Mouse (Mus musculus): ENCODE measurements around the gene Sf3a3.
A peak's percentile ranks its signal among the peaks of the same experiment; 100 is the strongest.

Gene Sf3a3

DNA sequence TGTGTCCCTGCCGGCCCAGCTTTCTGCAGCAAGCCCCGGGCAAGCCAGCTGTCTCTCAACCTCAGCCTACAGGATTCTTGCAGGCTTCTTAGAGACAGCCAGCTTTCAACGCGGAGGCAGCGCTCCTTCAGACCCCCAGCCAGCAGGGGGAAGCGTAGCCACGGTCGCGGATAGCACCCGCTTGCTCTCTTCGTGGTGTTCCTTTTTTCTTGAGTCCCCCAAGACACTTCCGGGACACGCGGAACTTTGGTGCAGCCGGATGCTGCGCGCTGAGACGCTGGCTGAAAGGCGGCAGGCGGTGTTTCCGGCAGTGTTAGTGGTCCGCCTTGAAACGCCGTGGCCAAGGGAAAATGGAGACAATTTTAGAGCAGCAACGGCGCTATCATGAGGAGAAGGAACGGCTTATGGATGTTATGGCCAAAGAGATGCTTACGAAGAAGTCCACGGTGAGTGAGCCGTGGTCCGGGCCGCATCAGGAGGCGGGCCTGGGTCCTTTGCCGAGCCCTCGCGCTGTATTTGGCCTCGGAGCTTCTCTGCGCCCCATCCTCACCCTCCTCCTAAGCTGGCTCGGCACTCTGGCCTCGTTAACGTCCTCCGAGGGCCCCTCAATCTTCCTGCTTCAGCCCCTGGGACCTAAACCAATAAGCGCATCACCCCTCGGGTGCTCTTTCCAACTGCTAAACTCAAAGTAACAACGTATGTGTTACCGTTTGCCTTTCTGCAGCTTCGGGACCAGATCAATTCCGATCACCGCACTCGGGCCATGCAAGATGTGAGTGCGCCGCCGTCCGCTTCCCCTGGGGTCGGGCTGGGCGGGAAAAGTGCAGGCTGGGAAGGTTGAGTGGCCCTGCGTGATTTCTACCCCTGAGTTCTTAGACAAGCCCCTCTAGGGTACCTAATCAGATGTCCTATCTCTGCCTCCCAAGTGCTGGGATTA, at the start of gene Sf3a3:
Gene Sf3a3, plus strand, starts transcription at position 232 of the 937 bp plus-strand sequence.
- DNase-seq (ENCODE audit: low read depth, low spot score), result peak; percentile 97

DNA sequence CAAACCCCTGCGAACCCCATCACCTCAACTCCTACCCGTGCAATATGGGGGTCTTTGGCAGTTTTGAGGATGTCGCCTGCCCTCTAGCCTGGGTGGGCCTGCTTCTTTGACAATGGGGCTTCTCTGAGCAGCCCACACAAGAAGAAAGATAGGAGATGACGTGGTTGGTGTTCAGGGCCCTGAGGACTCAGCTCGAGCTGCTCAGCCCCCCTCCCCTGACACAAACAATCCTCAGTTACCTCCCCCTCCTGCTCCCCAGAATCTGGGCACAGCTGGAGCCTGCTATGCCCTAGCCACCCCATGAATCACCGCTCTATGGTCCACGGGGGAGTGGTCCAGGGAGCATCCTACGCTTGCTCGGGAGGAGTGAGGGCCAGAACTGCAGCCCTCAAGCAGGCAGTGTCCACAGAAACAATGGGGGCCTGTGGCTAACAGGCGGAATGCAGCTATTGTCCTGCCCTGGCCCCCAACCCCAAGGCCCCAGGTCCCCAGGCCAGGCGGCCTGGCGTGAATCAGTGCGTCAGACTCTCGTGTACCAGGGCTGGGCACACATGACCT, 47.0 kb upstream of the Sf3a3 start:
- peak; percentile 40 for DNase-seq (ENCODE audit: low read depth, low spot score)

DNA sequence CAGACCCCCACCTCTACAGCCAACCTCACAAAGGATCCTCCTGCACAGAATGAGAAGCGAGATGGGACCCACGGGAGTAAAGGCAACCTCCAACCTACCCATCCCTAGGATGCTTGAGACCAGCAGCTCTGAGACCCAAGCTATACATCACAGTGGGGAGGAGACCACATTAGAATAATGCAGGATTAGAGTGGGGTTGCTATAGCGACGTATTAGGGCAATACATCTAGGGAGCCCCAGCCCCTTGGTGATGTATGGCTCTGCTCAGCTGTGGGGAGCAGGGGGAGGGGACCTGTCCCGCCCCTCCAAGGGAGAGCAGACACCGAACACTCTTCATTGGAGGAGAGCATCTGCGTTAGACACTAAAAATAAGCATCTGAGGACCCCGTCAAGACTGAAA, 46.5 kb upstream of the Sf3a3 start:
- DNase-seq (ENCODE audit: low read depth, low spot score), result no peak

DNA sequence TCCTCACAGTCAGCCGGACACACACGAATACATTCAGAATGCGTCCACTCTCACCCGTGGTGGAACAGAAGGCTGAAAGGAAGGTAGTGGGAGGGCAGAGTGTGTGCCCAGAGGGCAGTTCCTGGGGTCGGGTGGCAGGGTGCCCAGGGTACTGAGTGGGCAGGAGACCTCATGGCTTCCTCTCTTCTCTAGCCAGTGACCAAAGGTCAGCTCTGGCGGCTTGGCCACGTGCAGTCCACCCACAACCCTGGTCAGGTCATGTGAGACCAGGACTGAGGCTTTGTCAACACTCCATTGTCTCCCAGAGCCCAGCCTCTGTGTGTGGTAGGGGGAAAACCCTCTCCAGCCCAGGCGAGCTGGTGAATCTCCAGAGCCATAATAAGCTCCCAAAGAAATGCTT, 44.3 kb upstream of the Sf3a3 start:
- no peak for DNase-seq (ENCODE audit: low read depth, low spot score)

DNA sequence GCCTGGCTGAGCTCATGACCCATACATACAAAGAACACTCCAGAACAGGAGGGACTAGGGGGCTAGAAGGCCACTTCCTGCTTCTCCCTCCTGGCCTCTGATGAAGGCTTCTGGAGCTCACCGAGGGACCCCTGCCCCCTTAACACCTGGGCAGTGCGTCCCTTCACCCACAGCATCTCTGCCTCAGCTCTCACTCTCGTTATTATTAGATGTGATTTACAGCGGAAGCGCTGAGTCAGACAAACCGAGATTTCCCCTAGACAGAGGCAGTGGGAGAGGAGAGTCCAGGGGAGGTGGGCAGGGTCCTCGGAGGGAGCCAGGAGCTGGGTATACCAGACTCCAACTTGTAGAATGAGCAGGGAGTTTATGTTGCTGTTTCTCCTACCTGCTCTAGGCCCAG, 43.0 kb upstream of the Sf3a3 start:
- no peak for DNase-seq (ENCODE audit: low read depth, low spot score)

- DNase-seq (ENCODE audit: low read depth, low spot score), result no peak
Measured at GRCm38 (mm10) chr4:124672347-124673320, 41.9 kb upstream of the Sf3a3 start.

DNA sequence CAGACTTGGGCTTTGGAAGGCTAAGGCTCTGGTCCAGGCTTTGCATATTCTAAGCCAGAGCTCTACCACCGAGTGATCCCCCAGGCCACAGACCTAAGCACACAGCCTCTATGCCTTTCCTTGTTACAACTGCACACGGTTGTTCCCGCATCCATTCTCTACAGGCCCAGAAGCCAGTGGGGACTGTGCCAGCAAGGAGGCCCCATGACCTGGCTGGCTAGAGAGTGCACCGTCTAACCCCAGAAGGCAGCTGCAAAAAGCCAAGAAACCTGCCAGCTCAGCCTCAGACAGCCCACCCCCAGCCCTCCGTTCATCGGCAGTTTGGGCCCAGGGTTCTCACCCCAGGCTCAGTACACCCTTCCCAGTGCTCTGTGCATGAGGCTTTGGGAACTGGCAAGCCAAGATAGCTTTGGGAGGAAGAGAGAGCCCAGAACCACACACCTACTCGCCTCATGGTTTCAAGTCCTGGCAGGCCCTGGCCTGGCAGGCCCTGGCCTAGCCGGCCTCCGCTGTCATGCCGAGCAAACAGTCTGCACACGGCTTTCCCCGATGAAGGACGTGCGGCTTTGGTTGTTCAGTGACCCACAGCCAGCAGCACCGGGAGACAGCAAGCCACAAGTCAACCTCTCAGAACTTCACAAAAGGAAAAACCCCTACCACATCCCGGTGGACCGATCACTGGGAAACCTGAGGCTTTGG, 40.1 kb upstream of the Sf3a3 start:
- no peak for DNase-seq (ENCODE audit: low read depth, low spot score)

DNA sequence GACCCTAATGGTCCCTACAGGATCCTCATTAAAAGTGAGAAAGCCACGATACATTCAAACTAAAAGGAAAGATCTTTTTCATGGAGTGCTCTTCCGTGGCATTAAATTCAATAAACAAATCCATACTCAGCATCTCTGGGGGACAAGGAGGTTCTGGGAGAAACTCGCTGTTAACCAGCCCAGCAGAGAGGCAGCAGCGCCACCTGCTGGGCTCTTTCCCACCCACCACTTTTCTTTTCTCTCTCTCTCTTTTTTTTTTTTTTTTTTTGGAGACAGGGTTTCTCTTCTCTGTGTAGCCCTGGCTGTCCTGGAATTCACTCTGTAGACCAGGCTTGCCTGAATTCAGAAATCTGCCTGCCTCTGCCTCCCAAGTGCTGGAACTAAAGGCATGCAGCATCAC, 39.5 kb upstream of the Sf3a3 start:
- no peak for DNase-seq (ENCODE audit: low read depth, low spot score)

GRCm38 (mm10) chr4:124675958-124676357, 38.6 kb upstream of the Sf3a3 start:
- DNase-seq (ENCODE audit: low read depth, low spot score), result no peak

- DNase-seq (ENCODE audit: low read depth, low spot score), result no peak
Measured at GRCm38 (mm10) chr4:124682270-124682669, 32.3 kb upstream of the Sf3a3 start.

- DNase-seq (ENCODE audit: low read depth, low spot score), result no peak
Measured at GRCm38 (mm10) chr4:124683474-124683873, 31.1 kb upstream of the Sf3a3 start.

DNA sequence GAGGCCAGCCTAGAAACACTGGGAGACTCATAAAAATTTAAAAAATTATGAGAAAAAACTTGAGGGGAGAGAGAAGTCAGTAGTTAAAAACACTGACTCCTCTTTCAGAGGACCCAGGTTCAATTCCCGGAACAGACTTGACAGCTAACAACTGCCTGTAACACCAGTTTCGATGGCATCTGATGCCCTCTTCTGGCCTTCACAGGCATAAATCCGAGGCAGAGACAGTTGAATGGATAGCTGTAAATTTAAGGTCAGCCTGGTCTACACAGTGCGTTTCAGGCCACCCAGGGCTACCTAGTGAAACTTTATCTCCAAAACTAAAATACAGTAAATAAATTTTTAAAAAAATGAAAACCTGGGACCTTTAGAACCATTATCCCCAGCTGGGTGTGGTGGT, 29.6 kb upstream of the Sf3a3 start:
- DNase-seq (ENCODE audit: low read depth, low spot score), result no peak

- no peak for DNase-seq (ENCODE audit: low read depth, low spot score)
Measured at GRCm38 (mm10) chr4:124685453-124685852, 29.1 kb upstream of the Sf3a3 start.

- DNase-seq (ENCODE audit: low read depth, low spot score), result no peak
Measured at GRCm38 (mm10) chr4:124685897-124686402, 28.6 kb upstream of the Sf3a3 start.

- DNase-seq (ENCODE audit: low read depth, low spot score), result no peak
Measured at GRCm38 (mm10) chr4:124691455-124691854, 23.1 kb upstream of the Sf3a3 start.

DNA sequence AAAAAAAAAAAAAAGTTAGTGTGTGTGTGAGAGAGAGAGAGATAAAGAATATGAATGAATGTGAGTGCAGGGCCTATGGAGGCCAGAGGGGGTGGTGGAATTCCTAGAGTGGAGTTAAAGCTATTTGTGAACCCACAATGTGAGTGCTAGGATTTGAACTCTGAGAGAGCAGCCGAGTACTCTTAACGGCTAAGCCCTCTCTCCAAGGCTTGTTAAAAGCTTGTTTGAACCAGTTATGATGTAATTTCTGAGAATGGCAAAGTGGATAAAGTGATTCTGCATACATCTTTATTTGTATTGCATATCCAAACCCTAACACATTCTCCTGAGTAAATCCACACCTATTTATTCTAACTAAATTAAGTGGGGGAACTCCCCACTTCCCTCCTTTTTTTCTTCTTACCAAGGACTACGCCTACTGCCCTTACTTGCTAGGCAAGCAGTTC, 22.1 kb upstream of the Sf3a3 start:
- no peak for DNase-seq (ENCODE audit: low read depth, low spot score)

GRCm38 (mm10) chr4:124693135-124693894, 21.3 kb upstream of the Sf3a3 start, which contains the start of gene Utp11:
Gene Utp11 (minus strand): TSS chr4:124693600.
- DNase-seq (ENCODE audit: low read depth, low spot score), result peak; percentile 92

GRCm38 (mm10) chr4:124694572-124694971, 20.0 kb upstream of the Sf3a3 start:
- no peak for DNase-seq (ENCODE audit: low read depth, low spot score)

GRCm38 (mm10) chr4:124695786-124696516, 18.6 kb upstream of the Sf3a3 start:
- DNase-seq (ENCODE audit: low read depth, low spot score), result no peak
